Mouse (Mus musculus) ES-E14 (cell line): ENCODE measurements around the gene Gp6. TPM values are rescaled to one million over a fixed set of nuclear protein-coding genes. Genes with fewer than 3 reads are reported as not detected.

ENCODE experiments used
- DNase-seq: peaks from one replicate; pipeline ENCODE4 v3.0.0-alpha.2; 2013; ENCODE audit warnings: low read depth, low spot score
- H3K27ac ChIP-seq: 2 replicates; pipeline ENCODE4 v1.5.1; 2012; ENCODE audit warnings: low read depth, mild to moderate bottlenecking, low read length, moderate library complexity, mixed read lengths; ENCODE audit not compliant: poor library complexity, insufficient read depth, severe bottlenecking
- H3K36me3 ChIP-seq: 2 replicates; pipeline ENCODE4 v1.6.1; 2012; ENCODE audit warnings: mild to moderate bottlenecking, low read length, moderate library complexity, mixed read lengths; ENCODE audit not compliant: control insufficient read depth, poor library complexity, insufficient read depth, severe bottlenecking
- H3K4me1 ChIP-seq, 2 experiments: fragments of 150-350 bp in 1 of 2; sonication (generic) in 1 of 2; 2 replicates each; pipeline ENCODE4 v1.6.1; 2012; ENCODE audit warnings: low read length in 2 of 2, mild to moderate bottlenecking in 1 of 2, mixed read lengths in 1 of 2; ENCODE audit not compliant: control insufficient read depth in 2 of 2, insufficient read depth in 2 of 2, poor library complexity in 1 of 2
- H3K4me3 ChIP-seq, 2 experiments: fragments of 150-350 bp in 1 of 2; sonication (generic) in 1 of 2; 2 replicates each; pipeline ENCODE4 v1.5.1; 2012; ENCODE audit warnings: low read length in 2 of 2, low read depth in 1 of 2, mild to moderate bottlenecking in 1 of 2, mixed read lengths in 1 of 2; ENCODE audit not compliant: insufficient read depth in 1 of 2, poor library complexity in 1 of 2, severe bottlenecking in 1 of 2
- H3K9ac ChIP-seq: 2 replicates; pipeline ENCODE4 v1.6.1; 2012; ENCODE audit warnings: low read depth, mild to moderate bottlenecking, low read length, mixed read lengths; ENCODE audit not compliant: poor library complexity, insufficient read depth, severe bottlenecking
- H3K9me3 ChIP-seq: fragments of 150-350 bp; sonication (generic); 2 replicates; pipeline ENCODE4 v1.6.1; 2012; ENCODE audit warnings: low read depth, mild to moderate bottlenecking, low read length; ENCODE audit not compliant: control insufficient read depth, insufficient read depth
- CHD2 ChIP-seq: IDR thresholded peaks from 2 replicates; pipeline ENCODE4 v1.6.1; 2014; ENCODE audit warnings: mild to moderate bottlenecking, low read depth, low read length, inconsistent platforms
- HCFC1 ChIP-seq: IDR thresholded peaks from 2 replicates; pipeline ENCODE4 v1.6.1; 2012; ENCODE audit warnings: low read length, inconsistent platforms, borderline replicate concordance; ENCODE audit not compliant: insufficient read depth
- MAFK ChIP-seq: IDR thresholded peaks from 2 replicates; pipeline ENCODE4 v1.6.1; 2014; ENCODE audit warnings: mild to moderate bottlenecking, low read depth, low read length, inconsistent platforms; ENCODE audit not compliant: insufficient read depth
- ZC3H11A ChIP-seq: IDR thresholded peaks from 2 replicates; pipeline ENCODE4 v1.6.1; 2012; ENCODE audit warnings: low read depth, mild to moderate bottlenecking, inconsistent platforms, low read length, borderline replicate concordance
- ZNF384 ChIP-seq: IDR thresholded peaks from 2 replicates; pipeline ENCODE4 v1.6.1; 2012; ENCODE audit warnings: low read depth, low read length, inconsistent platforms
- in situ Hi-C, 2 experiments: fragments of 600-800 bp; cut with MboI; formaldehyde crosslinking; loops; one replicate each; pipeline ENCODE4 v1.15.1; 2025; ENCODE audit warnings: low sequenced_read_pairs in 2 of 2, inconsistent platforms in 1 of 2; ENCODE audit not compliant: unreplicated experiment in 2 of 2
- total RNA-seq: library from RNA; depleted of rRNA; stranded (reverse); fragments of 300-350 nt; gene quantifications from 2 replicates; pipeline ENCODE4 v1.2.3, GENCODE M21; 2012; rRNA removed

Gene Gp6
- total RNA-seq, 1 experiment, result not detected

- in situ Hi-C loops, result no loop called here
- H3K27ac ChIP-seq, result no peak within 1 kb of the TSS
- H3K4me3 ChIP-seq, result no peak within 1 kb of the TSS
- no peaks in the 10 kb centered on the region for H3K9me3 ChIP-seq
- H3K9ac ChIP-seq, result no peak within 1 kb of the TSS
- H3K4me1 ChIP-seq, result no peaks in the 10 kb centered on the region
- TF ChIP-seq ZNF384 (no peak), MAFK (no peak), ZC3H11A (no peak), CHD2 (no peak), HCFC1 (no peak)
- DNase-seq, result no peak
- no peaks in the 10 kb centered on the region for H3K36me3 ChIP-seq
Observed at GRCm38 (mm10) chr7:4337509-4337908, 60.0 kb downstream of the Gp6 start, which contains the start of gene Ncr1. Gene Ncr1, plus strand, starts transcription at chr7:4337724.

GRCm38 (mm10) chr7:4323301-4323700 is 74.2 kb downstream of the Gp6 start:
- peaks cover 14% of the 10 kb centered on the region for H3K9me3 ChIP-seq
- no peak for DNase-seq
- no peaks in the 10 kb centered on the region for H3K36me3 ChIP-seq
- H3K9ac ChIP-seq, result no peak overlapping the region
- H3K27ac ChIP-seq, result no peak overlapping the region
- no peak overlapping the region for H3K4me3 ChIP-seq
- in situ Hi-C loops, result no loop called here
- TF ChIP-seq ZC3H11A (no peak), ZNF384 (no peak), HCFC1 (no peak), MAFK (no peak), CHD2 (no peak)
- no peaks in the 10 kb centered on the region for H3K4me1 ChIP-seq

Other genes with a start within 250 kb of the Gp6 start
- 0.79 and 1.0 TPM in 2 replicates for gene Leng9, start 247.4 kb downstream of the Gp6 start, total RNA-seq
- gene Cdc42ep5, start 232.9 kb downstream of the Gp6 start, total RNA-seq, result 13.3 and 17.2 TPM in 2 replicates
- gene Lilra5, start 160.0 kb downstream of the Gp6 start, total RNA-seq, result not detected in 2 replicates
- gene Ncr1, start 60.0 kb downstream of the Gp6 start, total RNA-seq, result not detected in 2 replicates
- 25.3 and 27.0 TPM in 2 replicates for gene Rdh13, start 47.9 kb upstream of the Gp6 start, total RNA-seq
- gene Eps8l1, start 62.9 kb upstream of the Gp6 start, total RNA-seq, result 0.18 and 0.42 TPM in 2 replicates
- gene Ppp1r12c, start 103.9 kb upstream of the Gp6 start, total RNA-seq, result 83.2 and 126 TPM in 2 replicates
- gene Tnnt1, start 118.6 kb upstream of the Gp6 start, total RNA-seq, result 6.3 and 8.4 TPM in 2 replicates
- 7.8 and 17.9 TPM in 2 replicates for gene Tnni3, start 126.5 kb upstream of the Gp6 start, total RNA-seq
- 3.1 and 6.3 TPM in 2 replicates for gene Dnaaf3, start 134.7 kb upstream of the Gp6 start, total RNA-seq
- gene Syt5, start 149.8 kb upstream of the Gp6 start, total RNA-seq, result 3.0 and 8.7 TPM in 2 replicates
- gene Ptprh, start 206.3 kb upstream of the Gp6 start, total RNA-seq, result 0.18 TPM in 1 of 2 replicates, not detected in the other
- gene Tmem86b, start 233.7 kb upstream of the Gp6 start, total RNA-seq, result 8.1 and 8.6 TPM in 2 replicates